Mouse (Mus musculus) central nervous system, embryonic 11.5 days (tissue): ENCODE measurements around the gene Gm14781. TPM values are rescaled to one million over a fixed set of nuclear protein-coding genes. Genes with fewer than 3 reads are reported as not detected.

Experiments used
- polyA plus RNA-seq: library from polyadenylated mRNA; depleted of rRNA; stranded (reverse); fragments of >200 nt; gene quantifications from 2 replicates; pipeline ENCODE4 v1.2.3, GENCODE M21; 2012; rRNA removed

Gene Gm14781
- polyA plus RNA-seq, result not detected in 2 replicates

DNA sequence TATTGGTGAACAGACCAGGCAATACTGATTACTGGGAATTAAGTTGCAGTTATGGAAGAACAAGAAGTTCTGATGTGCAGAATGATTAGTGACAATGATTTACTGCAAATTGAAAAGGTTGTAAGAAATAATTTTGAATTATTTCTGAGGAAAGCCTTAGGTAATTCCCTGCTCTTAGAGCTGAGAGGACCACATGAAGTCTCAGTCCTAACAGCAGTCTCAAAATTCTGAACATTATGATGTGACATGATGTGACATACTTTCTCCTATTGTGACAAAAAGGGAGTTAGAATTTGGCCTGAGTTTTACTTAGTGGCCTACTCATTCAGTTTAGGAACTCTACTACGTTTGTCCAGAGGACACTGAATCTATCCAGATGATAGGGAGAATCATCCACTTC, at the start of gene Gm14781:
Gene Gm14781 (plus strand): TSS at position 301 of the 400 bp plus-strand sequence.

Other genes with a start within 250 kb of the Gm14781 start
- gene Gm5072, start 239.7 kb upstream of the Gm14781 start, polyA plus RNA-seq, result not detected in 2 replicates
- not detected in 2 replicates for gene Gm8914, start 152.1 kb upstream of the Gm14781 start, polyA plus RNA-seq
- not detected in 2 replicates for gene 1700084M14Rik, start 56.3 kb upstream of the Gm14781 start, polyA plus RNA-seq
- not detected in 2 replicates for gene Mageb5, start 150.8 kb downstream of the Gm14781 start, polyA plus RNA-seq